Mouse (Mus musculus): ENCODE data around the gene Gimap5. TPM values are rescaled to one million over a fixed set of nuclear protein-coding genes. Genes with fewer than 3 reads are reported as not detected.

The Gimap5 gene
- 6.9 and 8.1 TPM in 2 replicates for polyA plus RNA-seq (2015; fragmentation: Nextera tagmentation; extraction: Ambion mirVana)

GRCm38 (mm10) chr6:48745959-48746889, at the start of gene Gimap5:
Gene Gimap5, plus strand, starts transcription at chr6:48746197.
- Histone ChIP-seq H3K9me3 (replicated peaks; ENCODE audit: control insufficient read depth, low read length) (no peaks in the 10 kb centered on the region), H3K4me3 (replicated peaks; ENCODE audit: low read length) (peak within 1 kb of the TSS; percentile 18; the same call in 1 of the 2 replicates), H3K4me2 (ENCODE audit: low read depth, low read length) (peak within 1 kb of the TSS; percentile 24; the same call in 1 of the 2 replicates), H3K4me1 (ENCODE audit: control insufficient read depth, insufficient read depth, low read length) (peaks cover 16% of the 10 kb centered on the region), H3K9ac (ENCODE audit: low read length) (peak within 1 kb of the TSS; percentile 47; the same call in 1 of the 2 replicates), H3K27ac (ENCODE audit: low read length) (peak within 1 kb of the TSS; percentile 74), H3K36me3 (ENCODE audit: control insufficient read depth, insufficient read depth, low read length) (no peaks in the 10 kb centered on the region), H3K27me3 (ENCODE audit: control insufficient read depth, insufficient read depth, low read length) (peaks cover 15% of the 10 kb centered on the region)
- 43% methylated on average over 16 of the region's 16 CpGs for WGBS
- no peak for ATAC-seq (ENCODE audit: insufficient read depth, low FRiP score)

GRCm38 (mm10) chr6:48696830-48697554, 49.0 kb upstream of the Gimap5 start:
- no peak overlapping the region for H3K27ac ChIP-seq (ENCODE audit: low read length)
- H3K4me3 ChIP-seq (replicated peaks; ENCODE audit: low read length), result no peak overlapping the region
- H3K4me2 ChIP-seq (ENCODE audit: low read depth, low read length), result no peak overlapping the region
- H3K4me1 ChIP-seq (ENCODE audit: control insufficient read depth, insufficient read depth, low read length), result no peaks in the 10 kb centered on the region; the same call in 1 of the 2 replicates
- no peak overlapping the region for H3K9ac ChIP-seq (ENCODE audit: low read length)
- no peaks in the 10 kb centered on the region; the same call in 1 of the 2 replicates for H3K9me3 ChIP-seq (replicated peaks; ENCODE audit: control insufficient read depth, low read length)
- H3K27me3 ChIP-seq (ENCODE audit: control insufficient read depth, insufficient read depth, low read length), result no peaks in the 10 kb centered on the region
- no peak for ATAC-seq (ENCODE audit: insufficient read depth, low FRiP score)
- no peaks in the 10 kb centered on the region for H3K36me3 ChIP-seq (ENCODE audit: control insufficient read depth, insufficient read depth, low read length)
- 78% methylated on average over 4 of the region's 4 CpGs for WGBS

- Histone ChIP-seq H3K27ac (ENCODE audit: low read length) (no peak overlapping the region), H3K27me3 (ENCODE audit: control insufficient read depth, insufficient read depth, low read length) (no peaks in the 10 kb centered on the region), H3K9me3 (replicated peaks; ENCODE audit: control insufficient read depth, low read length) (no peaks in the 10 kb centered on the region; the same call in 1 of the 2 replicates), H3K4me1 (ENCODE audit: control insufficient read depth, insufficient read depth, low read length) (no peaks in the 10 kb centered on the region; the same call in 1 of the 2 replicates), H3K4me3 (replicated peaks; ENCODE audit: low read length) (no peak overlapping the region), H3K4me2 (ENCODE audit: low read depth, low read length) (no peak overlapping the region), H3K36me3 (ENCODE audit: control insufficient read depth, insufficient read depth, low read length) (no peaks in the 10 kb centered on the region), H3K9ac (ENCODE audit: low read length) (no peak overlapping the region)
- WGBS, result 39% methylated on average over 1 of the region's 1 CpGs
- no peak for ATAC-seq (ENCODE audit: insufficient read depth, low FRiP score)
Observed at GRCm38 (mm10) chr6:48697555-48697930, 48.5 kb upstream of the Gimap5 start.

- no peak overlapping the region for H3K4me3 ChIP-seq (replicated peaks; ENCODE audit: low read length)
- H3K4me2 ChIP-seq (ENCODE audit: low read depth, low read length), result no peak overlapping the region
- 77% methylated on average over 7 of the region's 7 CpGs for WGBS
- no peaks in the 10 kb centered on the region for H3K27me3 ChIP-seq (ENCODE audit: control insufficient read depth, insufficient read depth, low read length)
- H3K27ac ChIP-seq (ENCODE audit: low read length), result no peak overlapping the region; the same call in 1 of the 2 replicates
- H3K4me1 ChIP-seq (ENCODE audit: control insufficient read depth, insufficient read depth, low read length), result no peaks in the 10 kb centered on the region; the same call in 1 of the 2 replicates
- no peak overlapping the region for H3K9ac ChIP-seq (ENCODE audit: low read length)
- H3K36me3 ChIP-seq (ENCODE audit: control insufficient read depth, insufficient read depth, low read length), result no peaks in the 10 kb centered on the region
- ATAC-seq (ENCODE audit: insufficient read depth, low FRiP score), result no peak
- H3K9me3 ChIP-seq (replicated peaks; ENCODE audit: control insufficient read depth, low read length), result no peaks in the 10 kb centered on the region; the same call in 1 of the 2 replicates
Observed at GRCm38 (mm10) chr6:48698066-48698856, 47.7 kb upstream of the Gimap5 start.

- H3K4me3 ChIP-seq (replicated peaks; ENCODE audit: low read length), result no peak overlapping the region
- WGBS, result 71% methylated on average over 3 of the region's 3 CpGs
- no peak overlapping the region for H3K27ac ChIP-seq (ENCODE audit: low read length)
- no peak overlapping the region for H3K9ac ChIP-seq (ENCODE audit: low read length)
- H3K27me3 ChIP-seq (ENCODE audit: control insufficient read depth, insufficient read depth, low read length), result no peaks in the 10 kb centered on the region
- H3K4me2 ChIP-seq (ENCODE audit: low read depth, low read length), result no peak overlapping the region
- no peaks in the 10 kb centered on the region; the same call in 1 of the 2 replicates for H3K9me3 ChIP-seq (replicated peaks; ENCODE audit: control insufficient read depth, low read length)
- H3K4me1 ChIP-seq (ENCODE audit: control insufficient read depth, insufficient read depth, low read length), result no peaks in the 10 kb centered on the region; the same call in 1 of the 2 replicates
- no peak for ATAC-seq (ENCODE audit: insufficient read depth, low FRiP score)
- no peaks in the 10 kb centered on the region for H3K36me3 ChIP-seq (ENCODE audit: control insufficient read depth, insufficient read depth, low read length)
Observed at GRCm38 (mm10) chr6:48698888-48699287, 47.1 kb upstream of the Gimap5 start.

- Histone ChIP-seq H3K9ac (ENCODE audit: low read length) (no peak overlapping the region), H3K4me2 (ENCODE audit: low read depth, low read length) (no peak overlapping the region), H3K9me3 (replicated peaks; ENCODE audit: control insufficient read depth, low read length) (no peaks in the 10 kb centered on the region), H3K36me3 (ENCODE audit: control insufficient read depth, insufficient read depth, low read length) (no peaks in the 10 kb centered on the region), H3K27ac (ENCODE audit: low read length) (peak overlapping the region; percentile 16; the same call in 1 of the 2 replicates), H3K4me3 (replicated peaks; ENCODE audit: low read length) (no peak overlapping the region), H3K4me1 (ENCODE audit: control insufficient read depth, insufficient read depth, low read length) (no peaks in the 10 kb centered on the region; the same call in 1 of the 2 replicates), H3K27me3 (ENCODE audit: control insufficient read depth, insufficient read depth, low read length) (no peaks in the 10 kb centered on the region)
- WGBS, result 48% methylated on average over 5 of the region's 5 CpGs
- no peak for ATAC-seq (ENCODE audit: insufficient read depth, low FRiP score)
Observed at GRCm38 (mm10) chr6:48700251-48701075, 45.5 kb upstream of the Gimap5 start.

GRCm38 (mm10) chr6:48702146-48702545, 43.9 kb upstream of the Gimap5 start:
- Histone ChIP-seq H3K27me3 (ENCODE audit: control insufficient read depth, insufficient read depth, low read length) (no peaks in the 10 kb centered on the region), H3K4me2 (ENCODE audit: low read depth, low read length) (no peak overlapping the region), H3K9me3 (replicated peaks; ENCODE audit: control insufficient read depth, low read length) (no peaks in the 10 kb centered on the region), H3K4me1 (ENCODE audit: control insufficient read depth, insufficient read depth, low read length) (no peaks in the 10 kb centered on the region; the same call in 1 of the 2 replicates), H3K27ac (ENCODE audit: low read length) (no peak overlapping the region), H3K9ac (ENCODE audit: low read length) (no peak overlapping the region), H3K36me3 (ENCODE audit: control insufficient read depth, insufficient read depth, low read length) (no peaks in the 10 kb centered on the region), H3K4me3 (replicated peaks; ENCODE audit: low read length) (no peak overlapping the region)
- ATAC-seq (ENCODE audit: insufficient read depth, low FRiP score), result no peak
- 81% methylated on average over 7 of the region's 7 CpGs for WGBS

- Histone ChIP-seq H3K4me1 (ENCODE audit: control insufficient read depth, insufficient read depth, low read length) (no peaks in the 10 kb centered on the region; the same call in 1 of the 2 replicates), H3K4me2 (ENCODE audit: low read depth, low read length) (no peak overlapping the region), H3K4me3 (replicated peaks; ENCODE audit: low read length) (no peak overlapping the region), H3K36me3 (ENCODE audit: control insufficient read depth, insufficient read depth, low read length) (no peaks in the 10 kb centered on the region), H3K27me3 (ENCODE audit: control insufficient read depth, insufficient read depth, low read length) (no peaks in the 10 kb centered on the region), H3K9me3 (replicated peaks; ENCODE audit: control insufficient read depth, low read length) (no peaks in the 10 kb centered on the region), H3K27ac (ENCODE audit: low read length) (0 out of 2 replicates have a peak overlapping the region, but pooled peaks have one; percentile 15), H3K9ac (ENCODE audit: low read length) (no peak overlapping the region)
- no peak for ATAC-seq (ENCODE audit: insufficient read depth, low FRiP score)
- 69% methylated on average over 5 of the region's 5 CpGs for WGBS
Observed at GRCm38 (mm10) chr6:48702601-48703000, 43.4 kb upstream of the Gimap5 start.
